Mouse (Mus musculus): ENCODE measurements at regions not wholly inside any gene's neighbourhood (a gene's known extent, or its start where the extent isn't known, plus 50 kb on each side); places are given as distances from the start of the nearest gene placed in this dataset.

- TF ChIP-seq ZC3H11A (IDR thresholded peaks at IDR 0.05; ENCODE audit: borderline replicate concordance, low read depth, low read length) (no peak), MAFK (IDR thresholded peaks at IDR 0.05; ENCODE audit: insufficient read depth, low read depth, low read length) (no peak), ZNF384 (IDR thresholded peaks at IDR 0.05; ENCODE audit: low read depth, low read length) (no peak), HCFC1 (IDR thresholded peaks at IDR 0.05; ENCODE audit: borderline replicate concordance, insufficient read depth, low read length) (no peak), CHD2 (IDR thresholded peaks at IDR 0.05; ENCODE audit: low read depth, low read length) (no peak)
These were observed 456.3 kb upstream of the Vstm2b start for GRCm38 (mm10) chr7:40441786-40442185.
